Mouse (Mus musculus): Measurements from ENCODE around the gene Hlcs. TPM values are rescaled to one million over a fixed set of nuclear protein-coding genes. Genes with fewer than 3 reads are reported as not detected.

The Hlcs gene
- 8.0 and 9.3 TPM in 2 replicates for polyA plus RNA-seq (2015; fragmentation: Nextera tagmentation; extraction: Ambion mirVana)

DNA sequence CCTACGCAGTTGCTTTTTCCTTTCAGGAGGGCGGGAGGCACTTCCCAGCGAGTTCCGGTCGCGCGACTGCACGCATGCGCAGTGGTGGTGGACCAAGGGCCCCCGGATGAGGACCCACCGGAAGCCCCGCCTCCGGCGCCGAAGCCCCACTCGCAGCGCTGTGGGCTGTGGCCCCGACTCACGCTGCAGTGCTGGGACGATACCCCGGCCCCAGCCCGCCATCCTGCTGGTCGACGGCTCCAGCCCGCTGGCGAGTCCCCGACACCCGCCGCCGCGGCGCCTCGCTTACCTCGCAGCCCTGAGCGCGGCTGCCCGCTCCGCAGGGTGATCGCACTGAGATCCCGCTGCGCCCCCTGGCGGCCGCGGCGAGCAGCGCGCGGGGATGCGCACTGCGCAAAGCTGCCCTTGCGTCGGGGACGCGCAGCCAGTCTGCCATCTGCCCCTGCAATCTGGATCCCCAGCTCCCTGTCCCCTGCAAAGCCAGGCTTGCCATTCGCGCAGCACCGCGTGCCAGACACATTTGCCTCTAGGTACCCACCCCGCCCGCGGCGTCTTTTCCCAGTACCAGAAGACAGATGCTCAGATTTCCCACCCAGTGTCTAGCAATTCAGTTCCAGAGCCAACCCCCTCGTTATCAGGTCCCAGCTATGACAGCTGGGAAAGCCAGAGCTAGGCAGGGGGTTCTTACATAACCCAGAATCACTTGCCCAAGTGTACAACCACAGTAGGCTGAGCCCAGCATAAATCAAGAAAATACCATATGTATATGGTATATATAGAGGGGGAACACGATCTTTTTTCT, at the start of gene Hlcs:
TSS of gene Hlcs (minus strand) at position 343 of the 802 bp plus-strand sequence.
- Histone ChIP-seq H3K4me1 (replicated peaks) (peaks cover 20% of the 10 kb centered on the region), H3K27ac (peak within 1 kb of the TSS; percentile 99), H3K36me3 (no peaks in the 10 kb centered on the region), H3K9ac (peak within 1 kb of the TSS; percentile 87), H3K4me3 (peak within 1 kb of the TSS; percentile 60), H3K27me3 (no peaks in the 10 kb centered on the region), H3K9me3 (no peaks in the 10 kb centered on the region), H3K4me2 (peak within 1 kb of the TSS; percentile 68)
- 1% methylated on average over 63 of the region's 64 CpGs for WGBS
- peak; percentile 90 for ATAC-seq (ENCODE audit: low FRiP score)

DNA sequence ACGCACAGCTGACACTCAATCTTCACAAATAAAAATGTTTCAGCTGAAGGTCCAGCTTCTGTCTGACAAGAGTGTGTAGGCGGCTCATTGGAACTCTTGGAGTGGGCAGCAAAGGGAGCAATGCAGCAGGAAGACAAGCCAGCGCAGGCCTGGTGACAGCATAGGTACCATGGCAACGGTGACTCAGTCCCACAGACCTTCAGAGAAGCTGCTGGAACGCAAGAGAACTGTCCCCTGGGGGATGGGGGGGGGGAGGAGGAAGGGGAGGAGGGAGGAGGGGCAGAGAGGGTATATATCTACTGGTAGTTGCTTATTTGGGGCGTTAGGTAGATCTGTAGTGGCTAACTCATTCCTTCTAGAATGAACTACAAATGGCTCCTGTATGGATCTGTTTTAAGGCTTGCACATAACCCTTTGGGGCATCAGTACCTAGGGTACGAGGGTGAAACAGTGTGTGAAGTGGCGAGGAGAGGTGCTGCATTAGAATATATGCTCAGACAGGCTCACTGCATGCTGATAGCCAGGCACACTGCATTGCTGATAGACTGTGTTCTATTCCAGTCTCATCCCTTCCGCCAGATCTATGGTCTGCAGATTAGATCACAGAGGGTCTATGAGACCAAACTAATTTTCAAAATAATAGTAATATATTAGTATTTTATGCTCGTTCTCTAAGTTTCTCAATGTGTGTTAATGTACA, 49.0 kb upstream of the Hlcs start:
- Histone ChIP-seq H3K27me3 (no peaks in the 10 kb centered on the region), H3K9ac (no peak overlapping the region), H3K4me3 (no peak overlapping the region), H3K27ac (peak overlapping the region; percentile 44; the same call in 1 of the 2 replicates), H3K4me1 (replicated peaks) (peaks cover 8% of the 10 kb centered on the region), H3K9me3 (no peaks in the 10 kb centered on the region), H3K4me2 (no peak overlapping the region), H3K36me3 (peaks cover 15% of the 10 kb centered on the region)
- 47% methylated on average over 10 of the region's 10 CpGs for WGBS
- ATAC-seq (ENCODE audit: low FRiP score) = peak; percentile 85

DNA sequence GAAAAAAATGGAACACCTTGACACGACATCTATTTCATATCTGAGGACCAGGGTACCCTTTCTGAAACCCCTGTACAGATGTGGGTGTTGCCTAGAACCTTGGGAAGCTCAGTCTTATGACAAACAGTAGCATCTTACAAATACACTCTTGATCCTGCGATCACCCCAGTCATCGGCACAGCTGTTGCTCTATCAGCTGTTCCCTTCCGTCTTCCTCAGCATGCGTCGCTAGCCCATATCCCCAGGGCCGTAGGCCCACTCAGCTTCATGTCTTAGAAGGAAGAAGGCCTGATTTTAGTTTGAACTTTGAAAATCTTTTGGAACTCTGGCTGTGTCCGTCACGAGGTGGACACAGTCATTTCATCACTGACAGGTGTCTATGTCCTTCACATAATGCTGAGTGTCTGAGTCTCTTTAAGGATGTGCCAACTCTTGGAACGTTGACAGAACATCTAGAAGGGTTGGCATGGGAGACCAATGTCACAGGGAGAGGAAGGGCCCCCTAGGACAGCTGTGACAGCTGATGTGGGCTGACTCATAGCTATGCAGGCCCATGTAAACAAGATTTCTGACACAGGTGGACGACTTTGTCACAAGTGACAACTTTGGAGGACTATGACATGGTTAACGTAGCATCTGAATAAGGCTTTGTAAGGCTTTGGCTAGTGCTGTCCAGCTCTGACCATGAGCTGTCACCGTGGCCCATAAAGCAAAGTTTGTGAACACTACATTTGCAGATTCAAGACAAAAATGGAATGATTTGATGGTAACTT, 47.4 kb upstream of the Hlcs start:
- Histone ChIP-seq H3K9me3 (no peaks in the 10 kb centered on the region), H3K36me3 (peaks cover 10% of the 10 kb centered on the region), H3K4me3 (no peak overlapping the region), H3K27me3 (no peaks in the 10 kb centered on the region), H3K9ac (no peak overlapping the region), H3K4me2 (no peak overlapping the region), H3K4me1 (replicated peaks) (peaks cover 8% of the 10 kb centered on the region), H3K27ac (no peak overlapping the region)
- no peak for ATAC-seq (ENCODE audit: low FRiP score)
- WGBS = 87% methylated on average over 13 of the region's 13 CpGs

GRCm38 (mm10) chr16:94358091-94358490, 44.7 kb upstream of the Hlcs start:
- Histone ChIP-seq H3K9ac (no peak overlapping the region), H3K4me1 (replicated peaks) (peaks cover 8% of the 10 kb centered on the region), H3K4me2 (no peak overlapping the region), H3K36me3 (no peaks in the 10 kb centered on the region), H3K4me3 (no peak overlapping the region), H3K27me3 (no peaks in the 10 kb centered on the region), H3K27ac (no peak overlapping the region), H3K9me3 (no peaks in the 10 kb centered on the region)
- ATAC-seq (ENCODE audit: low FRiP score) = no peak
- 79% methylated on average over 3 of the region's 3 CpGs for WGBS

- WGBS = 82% methylated on average over 11 of the region's 11 CpGs
- Histone ChIP-seq H3K4me1 (replicated peaks) (peaks cover 2% of the 10 kb centered on the region), H3K9ac (no peak overlapping the region), H3K27ac (no peak overlapping the region), H3K4me3 (no peak overlapping the region), H3K36me3 (no peaks in the 10 kb centered on the region), H3K9me3 (no peaks in the 10 kb centered on the region), H3K4me2 (no peak overlapping the region), H3K27me3 (no peaks in the 10 kb centered on the region)
- ATAC-seq (ENCODE audit: low FRiP score) = no peak
These were observed 43.6 kb upstream of the Hlcs start for GRCm38 (mm10) chr16:94356776-94357494.

DNA sequence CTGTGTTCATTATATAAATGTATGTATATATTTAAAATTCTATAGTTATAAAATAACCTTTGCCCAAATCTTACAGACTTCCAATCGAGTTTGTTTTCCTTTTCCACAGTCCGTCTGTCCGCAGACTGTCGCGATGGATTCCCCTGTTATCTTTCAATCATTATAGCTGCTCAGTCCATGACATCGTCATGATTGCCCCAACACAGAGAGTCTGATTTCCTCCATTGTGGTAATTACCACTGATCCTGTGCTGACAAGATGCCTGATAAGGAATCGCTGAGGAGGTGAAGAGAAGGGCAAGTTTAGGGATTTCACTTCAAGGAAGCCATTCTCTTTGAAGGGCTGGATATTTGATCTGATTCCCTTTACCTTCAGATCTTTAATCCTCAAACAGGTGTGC, 42.7 kb upstream of the Hlcs start:
- H3K4me1 ChIP-seq (replicated peaks) = no peaks in the 10 kb centered on the region
- no peak for ATAC-seq (ENCODE audit: low FRiP score)
- no peaks in the 10 kb centered on the region for H3K9me3 ChIP-seq
- H3K27ac ChIP-seq = no peak overlapping the region
- 75% methylated on average over 7 of the region's 7 CpGs for WGBS
- no peaks in the 10 kb centered on the region for H3K27me3 ChIP-seq
- H3K4me2 ChIP-seq = no peak overlapping the region
- no peak overlapping the region for H3K4me3 ChIP-seq
- no peaks in the 10 kb centered on the region for H3K36me3 ChIP-seq
- H3K9ac ChIP-seq = no peak overlapping the region

- 57% methylated on average over 9 of the region's 9 CpGs for WGBS
- no peak overlapping the region for H3K27ac ChIP-seq
- no peaks in the 10 kb centered on the region for H3K9me3 ChIP-seq
- H3K27me3 ChIP-seq = no peaks in the 10 kb centered on the region
- no peak overlapping the region for H3K4me2 ChIP-seq
- H3K4me3 ChIP-seq = no peak overlapping the region
- no peak overlapping the region for H3K9ac ChIP-seq
- peaks cover 11% of the 10 kb centered on the region for H3K4me1 ChIP-seq (replicated peaks)
- no peaks in the 10 kb centered on the region for H3K36me3 ChIP-seq
- ATAC-seq (ENCODE audit: low FRiP score) = no peak
These were observed 41.1 kb upstream of the Hlcs start for GRCm38 (mm10) chr16:94354450-94354849.

GRCm38 (mm10) chr16:94350287-94350677, 36.9 kb upstream of the Hlcs start:
- H3K4me2 ChIP-seq = no peak overlapping the region
- H3K9me3 ChIP-seq = no peaks in the 10 kb centered on the region
- no peaks in the 10 kb centered on the region for H3K36me3 ChIP-seq
- peak overlapping the region; percentile 35; the same call in 1 of the 2 replicates for H3K27ac ChIP-seq
- WGBS = 81% methylated on average over 10 of the region's 10 CpGs
- ATAC-seq (ENCODE audit: low FRiP score) = no peak
- no peak overlapping the region for H3K4me3 ChIP-seq
- peaks cover 11% of the 10 kb centered on the region for H3K4me1 ChIP-seq (replicated peaks)
- H3K27me3 ChIP-seq = no peaks in the 10 kb centered on the region
- H3K9ac ChIP-seq = no peak overlapping the region

DNA sequence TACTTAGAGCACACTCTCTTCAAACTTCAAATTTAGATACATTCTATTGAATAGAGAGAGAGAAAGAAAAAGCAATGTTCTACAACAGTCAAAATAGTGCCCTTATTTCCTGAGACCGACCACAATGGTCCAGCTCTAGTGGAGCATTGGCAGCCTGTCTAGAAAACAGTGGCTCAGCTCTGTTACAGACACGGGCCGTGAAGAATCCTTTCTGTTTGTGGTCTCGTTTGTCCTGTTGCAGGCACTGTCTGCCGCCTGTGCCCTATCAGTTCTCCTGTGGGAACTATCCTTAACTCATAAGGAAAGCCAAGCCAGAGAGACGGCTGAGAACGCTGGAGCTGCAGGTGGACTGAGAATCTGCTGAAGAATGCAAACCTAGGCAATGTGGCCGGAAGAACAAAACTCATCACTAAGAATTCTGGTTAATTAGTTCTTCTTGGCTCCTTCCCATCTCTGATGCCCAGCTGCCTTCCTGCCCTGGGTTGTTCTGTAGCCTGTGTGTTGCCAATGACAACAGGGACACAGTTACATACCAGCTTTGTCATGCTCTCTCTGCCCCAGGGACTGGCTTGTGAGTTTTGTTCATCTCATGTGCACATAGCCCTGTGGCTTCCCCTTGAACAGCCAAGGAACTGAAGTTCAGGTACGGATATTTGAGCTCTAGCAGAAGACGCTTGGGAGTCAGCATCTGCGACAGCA, 36.4 kb upstream of the Hlcs start:
- Histone ChIP-seq H3K36me3 (no peaks in the 10 kb centered on the region), H3K4me1 (replicated peaks) (peaks cover 11% of the 10 kb centered on the region), H3K4me3 (no peak overlapping the region), H3K9ac (no peak overlapping the region), H3K27me3 (no peaks in the 10 kb centered on the region), H3K9me3 (no peaks in the 10 kb centered on the region), H3K4me2 (0 out of 2 replicates have a peak overlapping the region, but pooled peaks have one; percentile 6), H3K27ac (peak overlapping the region; percentile 35)
- WGBS = 68% methylated on average over 11 of the region's 11 CpGs
- ATAC-seq (ENCODE audit: low FRiP score) = 0 out of 2 replicates have a peak, but pooled peaks have one; percentile 59

DNA sequence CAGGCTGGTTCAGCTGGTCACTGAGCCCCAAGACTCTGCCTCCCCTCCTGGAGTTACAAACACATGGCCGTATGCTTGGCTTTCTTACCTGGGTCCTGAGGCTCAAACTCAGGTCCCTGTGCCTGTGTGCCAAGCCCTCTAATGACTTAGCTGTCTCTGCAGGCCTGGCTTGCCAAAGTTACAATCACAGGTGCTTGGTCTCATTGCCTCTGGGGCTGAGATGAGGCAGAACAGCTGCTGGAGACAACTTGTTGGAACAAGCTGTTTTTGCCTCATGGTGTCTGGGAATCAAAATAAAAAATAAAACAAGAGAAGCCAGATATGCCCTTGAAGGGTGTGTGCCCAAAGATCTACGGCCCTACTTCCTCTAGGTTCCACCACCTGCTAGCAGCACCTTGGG, 35.4 kb upstream of the Hlcs start:
- Histone ChIP-seq H3K4me3 (no peak overlapping the region), H3K9ac (no peak overlapping the region), H3K36me3 (no peaks in the 10 kb centered on the region), H3K4me2 (no peak overlapping the region), H3K4me1 (replicated peaks) (peaks cover 11% of the 10 kb centered on the region), H3K27ac (no peak overlapping the region), H3K9me3 (no peaks in the 10 kb centered on the region), H3K27me3 (no peaks in the 10 kb centered on the region)
- ATAC-seq (ENCODE audit: low FRiP score) = no peak
- 85% methylated on average over 2 of the region's 2 CpGs for WGBS

DNA sequence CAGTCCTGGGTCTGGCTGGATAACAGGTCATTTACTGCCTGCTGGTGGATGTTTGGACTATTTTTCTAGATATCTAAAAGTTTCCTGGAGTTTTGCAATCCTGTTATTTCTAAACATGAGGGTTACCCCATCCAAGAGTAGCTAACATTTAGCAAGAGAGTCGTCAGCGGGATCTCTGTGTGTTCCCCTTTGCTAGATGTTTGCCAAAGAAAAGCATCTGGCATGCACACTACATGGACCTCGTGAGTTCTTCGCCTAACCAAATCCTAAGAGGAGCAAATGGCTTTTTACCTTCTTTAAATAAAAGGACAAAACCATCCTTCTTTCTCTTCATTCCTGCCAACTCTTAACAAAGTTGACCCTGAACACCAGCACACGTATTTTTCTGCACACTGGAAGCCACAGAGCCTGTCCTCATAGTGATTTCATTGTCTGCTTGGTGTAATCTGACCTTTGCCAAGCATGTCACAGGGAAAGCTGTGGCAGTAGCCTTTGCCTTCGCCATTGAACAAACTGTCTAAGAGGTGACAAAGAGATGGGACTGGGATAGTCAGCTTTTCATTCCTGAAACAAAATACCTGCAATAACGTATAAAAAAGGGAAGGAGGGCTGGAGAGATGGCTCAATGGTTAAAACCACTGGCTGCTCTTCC, 33.8 kb upstream of the Hlcs start:
- Histone ChIP-seq H3K9me3 (no peaks in the 10 kb centered on the region), H3K27me3 (no peaks in the 10 kb centered on the region), H3K4me2 (no peak overlapping the region), H3K27ac (no peak overlapping the region), H3K4me3 (no peak overlapping the region), H3K9ac (no peak overlapping the region), H3K36me3 (no peaks in the 10 kb centered on the region), H3K4me1 (replicated peaks) (peaks cover 11% of the 10 kb centered on the region)
- 74% methylated on average over 7 of the region's 7 CpGs for WGBS
- ATAC-seq (ENCODE audit: low FRiP score) = no peak
